Mouse (Mus musculus) intestine, embryonic 15.5 days (tissue): Measurements from ENCODE around the gene Prelid1. TPM values are rescaled to one million over a fixed set of nuclear protein-coding genes. Genes with fewer than 3 reads are reported as not detected.

ENCODE experiments used
- ATAC-seq: fragments of 200-750 bp; cut with Nextera tagmentation; 2 replicates; pipeline ENCODE4 v1.8.0; 2017; ENCODE audit warnings: moderate TSS enrichment, moderate library complexity
- H3K27ac ChIP-seq: fragments of 300-500 bp; sonication (generic); 2 replicates; pipeline ENCODE4 v1.5.1; 2015; ENCODE audit warnings: mild to moderate bottlenecking, inconsistent platforms
- H3K27me3 ChIP-seq: fragments of 300-500 bp; sonication (generic); replicated peaks from 2 replicates; pipeline ENCODE4 v1.6.1; 2015; ENCODE audit warnings: inconsistent platforms
- H3K36me3 ChIP-seq: fragments of 300-500 bp; sonication (generic); 2 replicates; pipeline ENCODE4 v1.6.1; 2015; ENCODE audit warnings: inconsistent platforms
- H3K4me1 ChIP-seq: fragments of 300-500 bp; sonication (generic); replicated peaks from 2 replicates; pipeline ENCODE4 v1.6.1; 2015; ENCODE audit warnings: inconsistent platforms
- H3K4me2 ChIP-seq: fragments of 300-500 bp; sonication (generic); replicated peaks from 2 replicates; pipeline ENCODE4 v1.6.1; 2015; ENCODE audit warnings: mild to moderate bottlenecking, inconsistent platforms
- H3K4me3 ChIP-seq: fragments of 300-500 bp; sonication (generic); replicated peaks from 2 replicates; pipeline ENCODE4 v1.5.1; 2015; ENCODE audit warnings: inconsistent platforms
- H3K9ac ChIP-seq: fragments of 300-500 bp; sonication (generic); 2 replicates; pipeline ENCODE4 v1.6.1; 2015; ENCODE audit warnings: inconsistent platforms
- H3K9me3 ChIP-seq: fragments of 300-500 bp; sonication (generic); 2 replicates; pipeline ENCODE4 v1.6.1; 2016; ENCODE audit warnings: inconsistent platforms
- WGBS: fragments of 180-500 bp; shearing (Covaris S2); methylation state at CpG from one replicate; pipeline ENCODE4 v1.1.7; 2015; 5-methylcytosine and 5-hydroxymethylcytosine counted together
- polyA plus RNA-seq: library from polyadenylated mRNA; unstranded; fragments of >200 nt; fragmentation: Nextera tagmentation; extraction: Ambion mirVana; gene quantifications from 2 replicates; pipeline ENCODE4 v1.2.1, GENCODE M21; 2015

Prelid1 gene
- polyA plus RNA-seq, 1 experiment from 2014 or later: 543 TPM

GRCm38 (mm10) chr13:55371007-55371681, 50.8 kb downstream of the Prelid1 start:
- Histone ChIP-seq H3K4me3 (no peak overlapping the region), H3K9ac (no peak overlapping the region), H3K4me2 (no peak overlapping the region), H3K27me3 (no peaks in the 10 kb centered on the region), H3K4me1 (peaks cover 10% of the 10 kb centered on the region), H3K9me3 (no peaks in the 10 kb centered on the region), H3K36me3 (no peaks in the 10 kb centered on the region), H3K27ac (no peak overlapping the region)
- WGBS: 71% methylated on average over 8 of the region's 8 CpGs
- no peak for ATAC-seq

GRCm38 (mm10) chr13:55371740-55372139, 51.4 kb downstream of the Prelid1 start:
- 56% methylated on average over 5 of the region's 5 CpGs for whole genome bisulfite sequencing
- no peaks in the 10 kb centered on the region for H3K9me3 ChIP-seq

GRCm38 (mm10) chr13:55374206-55374924, 54.1 kb downstream of the Prelid1 start:
- peak; percentile 73 for ATAC-seq
- Histone ChIP-seq H3K9me3 (no peaks in the 10 kb centered on the region), H3K27me3 (peaks cover 16% of the 10 kb centered on the region), H3K4me3 (no peak overlapping the region), H3K9ac (no peak overlapping the region), H3K36me3 (no peaks in the 10 kb centered on the region), H3K4me2 (peak overlapping the region; percentile 19; the same call in 1 of the 2 replicates), H3K4me1 (peaks cover 17% of the 10 kb centered on the region), H3K27ac (0 out of 2 replicates have a peak overlapping the region, but pooled peaks have one; percentile 40)
- WGBS: 48% methylated on average over 6 of the region's 6 CpGs

More at GRCm38 (mm10) chr13:55371740-55372139, 51.4 kb downstream of the Prelid1 start:
- Histone ChIP-seq H3K4me2 (no peak overlapping the region), H3K27ac (no peak overlapping the region), H3K27me3 (no peaks in the 10 kb centered on the region), H3K4me3 (no peak overlapping the region), H3K4me1 (peaks cover 10% of the 10 kb centered on the region), H3K9ac (no peak overlapping the region), H3K36me3 (no peaks in the 10 kb centered on the region)
- no peak for ATAC-seq

Other genes starting within 250 kb of the Prelid1 start
- 19.7 and 21.8 TPM in 2 replicates for gene Uimc1, start 220.2 kb upstream of the Prelid1 start, polyA plus RNA-seq
- 14.3 and 14.7 TPM in 2 replicates for gene Zfp346, start 215.2 kb upstream of the Prelid1 start, polyA plus RNA-seq
- not detected in 2 replicates for gene Gm17617, start 187.0 kb upstream of the Prelid1 start, polyA plus RNA-seq
- 14.2 and 14.5 TPM in 2 replicates for gene Fgfr4, start 167.9 kb upstream of the Prelid1 start, polyA plus RNA-seq
- 49.6 and 52.8 TPM in 2 replicates for gene Nsd1, start 110.7 kb upstream of the Prelid1 start, polyA plus RNA-seq
- 83.2 and 101 TPM in 2 replicates for gene Rab24, start 1.4 kb downstream of the Prelid1 start, polyA plus RNA-seq
- 22.3 and 26.0 TPM in 2 replicates for gene Mxd3, start 9.3 kb downstream of the Prelid1 start, polyA plus RNA-seq
- gene Lman2, start 42.3 kb downstream of the Prelid1 start, polyA plus RNA-seq: 121 and 128 TPM in 2 replicates
- gene Rgs14, start 49.2 kb downstream of the Prelid1 start, polyA plus RNA-seq: 0.85 and 1.2 TPM in 2 replicates
- gene Slc34a1, start 77.7 kb downstream of the Prelid1 start, polyA plus RNA-seq: not detected in 2 replicates
- gene Pfn3, start 94.7 kb downstream of the Prelid1 start, polyA plus RNA-seq: not detected in 2 replicates
- 1.8 TPM in 2 replicates for gene F12, start 106.3 kb downstream of the Prelid1 start, polyA plus RNA-seq
- 38.3 and 38.7 TPM in 2 replicates for gene Grk6, start 124.6 kb downstream of the Prelid1 start, polyA plus RNA-seq
- gene Prr7, start 143.8 kb downstream of the Prelid1 start, polyA plus RNA-seq: 0.24 and 0.28 TPM in 2 replicates
- 103 and 109 TPM in 2 replicates for gene Dbn1, start 167.6 kb downstream of the Prelid1 start, polyA plus RNA-seq
- 187 and 195 TPM in 2 replicates for gene Pdlim7, start 193.2 kb downstream of the Prelid1 start, polyA plus RNA-seq
- gene Dok3, start 208.8 kb downstream of the Prelid1 start, polyA plus RNA-seq: 3.1 and 3.6 TPM in 2 replicates
- gene Ddx41, start 216.2 kb downstream of the Prelid1 start, polyA plus RNA-seq: 50.9 and 51.0 TPM in 2 replicates